Mouse (Mus musculus) Patski (cell line): ENCODE measurements around the gene Snap23. TPM values are rescaled to one million over a fixed set of nuclear protein-coding genes. Genes with fewer than 3 reads are reported as not detected.

Source experiments
- ATAC-seq: fragments of 100-300 bp; one replicate; pipeline ENCODE4 v1.8.0; 2021
- CTCF ChIA-PET: fragments of 350-600 bp; sonication (Branson Sonifier 250); formaldehyde crosslinking; loops from one replicate; lab custom pipeline; 2022; ENCODE audit warnings: inconsistent platforms; lab: Charles Lee
- POLR2A ChIA-PET: fragments of 350-600 bp; sonication (Branson Sonifier 250); formaldehyde crosslinking; loops from one replicate; lab custom pipeline; 2022; ENCODE audit warnings: antibody characterized with exemption, inconsistent platforms; lab: Charles Lee
- DNase-seq: peaks from one replicate; pipeline ENCODE4 v3.0.0-alpha.2; 2011; ENCODE audit warnings: low read depth, low spot score
- H3K27me3 ChIP-seq: fragments of 371-371 bp; one replicate; pipeline ENCODE4 v1.5.1; 2021
- CTCF ChIP-seq: fragments of 100-300 bp; IDR thresholded peaks from one replicate; pipeline ENCODE4 v1.5.1; 2021
- in situ Hi-C: fragments of 300-500 bp; cut with MboI; formaldehyde crosslinking; loops from 3 replicates; pipeline ENCODE4 v1.11.1; 2018; ENCODE audit warnings: low pct_unique_long_range_greater_than_20kb, mixed read lengths
- polyA plus RNA-seq: library from polyadenylated mRNA; unstranded; gene quantifications from one replicate; pipeline ENCODE4 v1.2.3, GENCODE M21; 2021

Snap23 gene
- polyA plus RNA-seq = 61.4 TPM

GRCm38 (mm10) chr2:120566886-120567797 lies at the start of gene Snap23:
Gene Snap23, plus strand, starts transcription at chr2:120567671.
- peak; percentile 89 for DNase-seq
- peak; percentile 86 for ATAC-seq
- in situ Hi-C loops = no loop called here
- ChIA-PET POLR2A (interaction anchor here (1.5 kb wide), 1 partner anchor 13 kb away, joined by 3 read pairs; no protein-coding TSS in a partner anchor), CTCF (interaction anchor here (1.3 kb wide), 1 partner anchor 41 kb away, joined by 4 read pairs; no protein-coding TSS in a partner anchor)
- no peaks in the 10 kb centered on the region for H3K27me3 ChIP-seq
- no peak for TF ChIP-seq CTCF

GRCm38 (mm10) chr2:120518547-120519210 lies 48.8 kb upstream of the Snap23 start:
- in situ Hi-C loops = no loop called here
- DNase-seq = peak; percentile 35
- no peaks in the 10 kb centered on the region for H3K27me3 ChIP-seq
- ATAC-seq = no peak
- ChIA-PET POLR2A (no interaction called here), CTCF (interaction anchor here (1.4 kb wide), 1 partner anchor 40 kb away, joined by 4 read pairs; no protein-coding TSS in a partner anchor)
- no peak for TF ChIP-seq CTCF

GRCm38 (mm10) chr2:120526771-120527170 lies 40.7 kb upstream of the Snap23 start:
- TF ChIP-seq CTCF = no peak
- DNase-seq (no peak), ATAC-seq (no peak)
- POLR2A ChIA-PET = no interaction called here
- CTCF ChIA-PET = no interaction called here
- in situ Hi-C loops = no loop called here
- H3K27me3 ChIP-seq = no peaks in the 10 kb centered on the region

GRCm38 (mm10) chr2:120529531-120529930 lies 37.9 kb upstream of the Snap23 start:
- CTCF ChIA-PET = interaction anchor here (0.7 kb wide), 1 partner anchor 15 kb away, joined by 3 read pairs; no protein-coding TSS in a partner anchor
- in situ Hi-C loops = no loop called here
- POLR2A ChIA-PET = no interaction called here
- ATAC-seq (no peak), DNase-seq (no peak)
- TF ChIP-seq CTCF = no peak
- no peaks in the 10 kb centered on the region for H3K27me3 ChIP-seq

- in situ Hi-C loops = no loop called here
- DNase-seq (no peak), ATAC-seq (no peak)
- TF ChIP-seq CTCF = no peak
- ChIA-PET POLR2A (no interaction called here), CTCF (no interaction called here)
- no peaks in the 10 kb centered on the region for H3K27me3 ChIP-seq
These were observed 36.2 kb upstream of the Snap23 start for GRCm38 (mm10) chr2:120531223-120531622.

- in situ Hi-C loops = no loop called here
- TF ChIP-seq CTCF = no peak
- ChIA-PET CTCF (interaction anchor here (1.0 kb wide), 1 partner anchor 24 kb away, joined by 3 read pairs; no protein-coding TSS in a partner anchor), POLR2A (no interaction called here)
- no peak for DNase-seq
- ATAC-seq = no peak
- H3K27me3 ChIP-seq = no peaks in the 10 kb centered on the region
These were observed 28.1 kb upstream of the Snap23 start for GRCm38 (mm10) chr2:120539333-120539732.

GRCm38 (mm10) chr2:120539778-120540208 lies 27.7 kb upstream of the Snap23 start:
- CTCF ChIA-PET = interaction anchor here (0.7 kb wide), 1 partner anchor 131 kb away, joined by 3 read pairs; no protein-coding TSS in a partner anchor
- POLR2A ChIA-PET = no interaction called here
- DNase-seq (no peak), ATAC-seq (no peak)
- TF ChIP-seq CTCF = no peak
- H3K27me3 ChIP-seq = no peaks in the 10 kb centered on the region
- in situ Hi-C loops = no loop called here

- in situ Hi-C loops = no loop called here
- no peaks in the 10 kb centered on the region for H3K27me3 ChIP-seq
- DNase-seq (no peak), ATAC-seq (no peak)
- ChIA-PET CTCF (interaction anchor here (1.0 to 2.0 kb wide), 5 partner anchors 8 to 68 kb away, joined by 3 to 5 read pairs (median 3); no protein-coding TSS in a partner anchor), POLR2A (interaction anchor here (1.3 kb wide), 1 partner anchor 13 kb away, joined by 4 read pairs; no protein-coding TSS in a partner anchor)
- no peak for TF ChIP-seq CTCF
These were observed 22.7 kb upstream of the Snap23 start for GRCm38 (mm10) chr2:120544732-120545131.

GRCm38 (mm10) chr2:120556868-120557267 lies 10.6 kb upstream of the Snap23 start:
- in situ Hi-C loops = no loop called here
- no peak for TF ChIP-seq CTCF
- CTCF ChIA-PET = interaction anchor here (1.6 to 1.7 kb wide), 2 partner anchors 9 to 12 kb away, joined by 5 to 8 read pairs; no protein-coding TSS in a partner anchor

GRCm38 (mm10) chr2:120558813-120559212 lies 8.7 kb upstream of the Snap23 start:
- no peaks in the 10 kb centered on the region for H3K27me3 ChIP-seq
- ATAC-seq (no peak), DNase-seq (no peak)
- ChIA-PET CTCF (interaction anchor here (1.7 kb wide), 1 partner anchor 11 kb away, joined by 8 read pairs; no protein-coding TSS in a partner anchor), POLR2A (no interaction called here)
- TF ChIP-seq CTCF = no peak
- in situ Hi-C loops = no loop called here

More at GRCm38 (mm10) chr2:120556868-120557267, 10.6 kb upstream of the Snap23 start:
- DNase-seq (no peak), ATAC-seq (no peak)
- POLR2A ChIA-PET = interaction anchor here (0.7 kb wide), 1 partner anchor 10 kb away, joined by 3 read pairs; no protein-coding TSS in a partner anchor
- no peaks in the 10 kb centered on the region for H3K27me3 ChIP-seq
